Mouse (Mus musculus) megakaryocyte, embryonic 14.5 days (primary cell): Measurements from ENCODE around the gene Tnpo1.

Experiments used
- FLI1 ChIP-seq: IDR thresholded peaks from 2 replicates; pipeline ENCODE4 v1.6.1; 2012; ENCODE audit warnings: low read length, inconsistent platforms, mixed read lengths
- GATA1 ChIP-seq: IDR thresholded peaks from 3 replicates; pipeline ENCODE4 v1.6.1; 2012; ENCODE audit warnings: mixed read lengths, low read length, inconsistent platforms, borderline replicate concordance

- TF ChIP-seq GATA1 (no peak), FLI1 (no peak)
These were observed 13.6 kb downstream of the Tnpo1 start for GRCm38 (mm10) chr13:98912602-98913001.
